Mouse (Mus musculus) liver, embryonic 14.5 days (tissue): Measurements from ENCODE around the gene Nlrp14. TPM values are rescaled to one million over a fixed set of nuclear protein-coding genes. Genes with fewer than 3 reads are reported as not detected.
"Not testable (repeated sequence)": the region's sequence is repeated elsewhere in the genome, so short reads cannot be mapped to it uniquely, and the experiment has no call there.

ENCODE experiments used
- ATAC-seq: fragments of 200-750 bp; cut with Nextera tagmentation; 2 replicates; pipeline ENCODE4 v1.8.0; 2017; ENCODE audit warnings: moderate number of reproducible peaks, mild to moderate bottlenecking, moderate library complexity; ENCODE audit not compliant: insufficient read depth
- DNase-seq, 3 experiments: peaks; one replicate each; pipeline ENCODE4 v3.0.0-alpha.2; 2012 to 2013; ENCODE audit warnings: low read depth in 3 of 3, low spot score in 3 of 3
- H3K27ac ChIP-seq: fragments of 300-500 bp; sonication (generic); 2 replicates; pipeline ENCODE4 v1.5.1; 2014; ENCODE audit warnings: moderate library complexity, mild to moderate bottlenecking, control low read depth, inconsistent platforms
- H3K27me3 ChIP-seq: fragments of 300-500 bp; sonication (generic); 2 replicates; pipeline ENCODE4 v1.6.1; 2014; ENCODE audit warnings: mild to moderate bottlenecking, low read length, moderate library complexity; ENCODE audit not compliant: control insufficient read depth, insufficient read depth
- H3K36me3 ChIP-seq: fragments of 300-500 bp; sonication (generic); replicated peaks from 2 replicates; pipeline ENCODE4 v1.6.1; 2014; ENCODE audit warnings: low read depth; ENCODE audit not compliant: control insufficient read depth, insufficient read depth
- H3K4me1 ChIP-seq, 2 experiments: fragments of 200-500 bp in 1 of 2; fragments of 300-500 bp in 1 of 2; sonication (generic) in 1 of 2; replicated peaks; 2 replicates each; pipeline ENCODE4 v1.6.1; 2012 to 2014; ENCODE audit warnings: antibody characterized with exemption in 1 of 2, inconsistent platforms in 1 of 2, low read length in 1 of 2; ENCODE audit not compliant: control insufficient read depth in 2 of 2, insufficient read depth in 2 of 2
- H3K4me2 ChIP-seq: fragments of 300-500 bp; sonication (generic); 2 replicates; pipeline ENCODE4 v1.6.1; 2014; ENCODE audit warnings: low read depth, mild to moderate bottlenecking, control low read depth, moderate library complexity
- H3K4me3 ChIP-seq, 2 experiments: fragments of 200-500 bp in 1 of 2; fragments of 300-500 bp in 1 of 2; sonication (generic) in 1 of 2; 2 replicates each; pipeline ENCODE4 v1.5.1; 2012 to 2014; ENCODE audit warnings: low read depth in 2 of 2, low read length in 2 of 2, mild to moderate bottlenecking in 2 of 2, control low read depth in 1 of 2, inconsistent platforms in 1 of 2, moderate library complexity in 1 of 2; ENCODE audit not compliant: insufficient read depth in 1 of 2
- H3K9ac ChIP-seq: fragments of 300-500 bp; sonication (generic); replicated peaks from 2 replicates; pipeline ENCODE4 v1.6.1; 2014; ENCODE audit warnings: mild to moderate bottlenecking, control low read depth, moderate library complexity
- H3K9me3 ChIP-seq: fragments of 300-500 bp; sonication (generic); 2 replicates; pipeline ENCODE4 v1.6.1; 2016; ENCODE audit warnings: low read length, mixed read lengths; ENCODE audit not compliant: control insufficient read depth
- CTCF ChIP-seq: IDR thresholded peaks from 2 replicates; pipeline ENCODE4 v1.5.1; 2016; ENCODE audit warnings: antibody characterized with exemption, low read depth, control low read depth
- EP300 ChIP-seq: IDR thresholded peaks from 2 replicates; pipeline ENCODE4 v1.6.1; 2016; ENCODE audit warnings: antibody characterized with exemption, low read depth
- WGBS: fragments of 180-500 bp; shearing (Covaris S2); extraction: QIAGEN DNeasy Blood & Tissue Kit; methylation state at CpG from one replicate; pipeline ENCODE4 v1.1.7; 2014; ENCODE audit not compliant: insufficient replicate concordance; 5-methylcytosine and 5-hydroxymethylcytosine counted together
- polyA plus RNA-seq, 2 experiments: library from polyadenylated mRNA; depleted of rRNA in 1 of 2; stranded (reverse) in 1 of 2; unstranded in 1 of 2; fragments of >200 nt; fragmentation: Nextera tagmentation in 1 of 2; extraction: Ambion mirVana in 1 of 2; gene quantifications; 2 replicates each; pipeline versions ENCODE4 v1.2.1 to v1.2.3; 2012 to 2014

Gene Nlrp14
- polyA plus RNA-seq (2012; rRNA removed) = not detected in 2 replicates
- polyA plus RNA-seq (2014; fragmentation: Nextera tagmentation; extraction: Ambion mirVana) = not detected in 2 replicates

DNA sequence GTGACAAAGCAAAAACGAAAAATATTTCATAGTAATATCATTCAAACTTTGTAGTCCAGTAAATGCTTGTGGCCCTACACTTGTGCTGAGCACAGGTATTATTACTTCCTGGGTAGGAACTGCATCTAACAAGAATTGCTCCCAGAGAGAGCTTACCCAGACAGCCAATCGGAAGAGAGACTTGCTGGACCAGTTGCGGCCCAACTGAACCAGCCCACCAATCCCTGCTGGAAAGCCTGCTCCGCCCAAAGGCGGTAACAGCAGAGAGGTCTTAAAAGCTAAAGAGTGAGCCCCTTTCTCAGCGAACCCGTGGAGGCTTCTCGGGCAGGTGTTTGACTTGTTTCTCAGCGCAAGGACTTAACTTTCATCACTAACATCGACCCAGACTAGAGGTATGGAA is at the start of gene Nlrp14:
Nlrp14 (plus strand) TSS at position 301 of the 400 bp plus-strand sequence.
- Histone ChIP-seq H3K4me3 (no peak within 1 kb of the TSS), H3K4me1 (no peaks in the 10 kb centered on the region), H3K9me3 (no peaks in the 10 kb centered on the region), H3K4me2 (no peak within 1 kb of the TSS), H3K27ac (no peak within 1 kb of the TSS), H3K36me3 (no peaks in the 10 kb centered on the region), H3K27me3 (no peaks in the 10 kb centered on the region), H3K9ac (no peak within 1 kb of the TSS)
- no peak for DNase-seq
- no peak for ATAC-seq
- TF ChIP-seq CTCF = no peak
- no peak for TF ChIP-seq EP300
- 63% methylated on average over 10 of the region's 10 CpGs for WGBS

DNA sequence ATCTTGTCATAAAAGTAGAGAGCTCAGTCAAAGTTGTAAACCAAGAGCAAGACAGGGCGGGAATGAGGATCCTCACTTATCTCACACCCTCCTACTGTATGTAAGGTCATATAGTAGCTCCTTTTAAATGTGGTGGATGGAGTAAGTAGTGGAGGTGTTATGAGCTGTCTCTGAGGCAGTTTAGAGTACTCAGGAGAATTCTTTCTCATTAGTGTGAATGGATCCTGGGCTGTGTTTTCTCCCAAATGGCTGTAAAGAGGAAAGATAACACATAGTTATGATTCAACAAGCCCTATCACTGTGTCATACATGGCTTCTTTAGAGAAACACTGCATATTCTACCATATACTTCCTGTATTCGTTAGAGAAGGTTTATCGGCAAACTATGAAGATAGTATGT is 35.8 kb upstream of the Nlrp14 start, which contains the start of gene Olfr715:
Olfr715 (minus strand) TSS at position 101 of the 400 bp plus-strand sequence.
- H3K4me3 ChIP-seq, H3K4me1 ChIP-seq, H3K27me3 ChIP-seq, H3K9ac ChIP-seq, ATAC-seq, H3K9me3 ChIP-seq, H3K36me3 ChIP-seq, H3K27ac ChIP-seq, H3K4me2 ChIP-seq, DNase-seq: not testable (repeated sequence)
- 44% methylated on average over 1 of the region's 3 CpGs for WGBS

DNA sequence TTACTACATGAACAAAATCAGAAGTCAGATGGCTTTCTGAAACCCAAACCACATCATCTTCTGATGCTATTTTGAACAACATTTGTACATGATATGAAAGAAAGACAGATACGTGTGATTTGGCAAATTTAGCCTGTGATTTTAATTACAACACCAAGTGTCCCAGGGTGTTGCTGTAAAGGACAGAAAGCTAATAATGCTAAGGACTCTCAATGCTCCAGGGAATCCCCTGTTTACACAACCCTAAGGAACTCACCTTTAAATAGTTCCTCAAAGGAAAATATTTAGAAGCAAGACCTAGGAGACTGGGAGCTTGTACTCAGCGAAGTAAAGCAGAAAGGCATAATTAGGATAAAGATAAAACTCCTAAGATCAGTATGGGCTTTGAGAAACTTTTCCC is 28.8 kb upstream of the Nlrp14 start, which contains the start of gene Olfr716:
Olfr716 (plus strand) TSS at position 301 of the 400 bp plus-strand sequence.
- not testable (repeated sequence) for H3K27me3 ChIP-seq, ATAC-seq, H3K4me2 ChIP-seq, H3K27ac ChIP-seq, H3K36me3 ChIP-seq, H3K9ac ChIP-seq, H3K4me3 ChIP-seq, DNase-seq, H3K4me1 ChIP-seq, H3K9me3 ChIP-seq
- WGBS = 44% methylated on average over 2 of the region's 2 CpGs

GRCm38 (mm10) chr7:107180406-107180805 is 13.6 kb downstream of the Nlrp14 start:
- no peaks in the 10 kb centered on the region for H3K36me3 ChIP-seq
- WGBS = 17% methylated on average over 2 of the region's 2 CpGs
- TF ChIP-seq CTCF (no peak), EP300 (no peak)
- DNase-seq (no peak), ATAC-seq (no peak)
- no peak overlapping the region for H3K4me2 ChIP-seq
- H3K27ac ChIP-seq = no peak overlapping the region
- no peaks in the 10 kb centered on the region for H3K4me1 ChIP-seq
- H3K27me3 ChIP-seq = no peaks in the 10 kb centered on the region
- no peak overlapping the region for H3K4me3 ChIP-seq
- no peak overlapping the region for H3K9ac ChIP-seq
- H3K9me3 ChIP-seq = no peaks in the 10 kb centered on the region

DNA sequence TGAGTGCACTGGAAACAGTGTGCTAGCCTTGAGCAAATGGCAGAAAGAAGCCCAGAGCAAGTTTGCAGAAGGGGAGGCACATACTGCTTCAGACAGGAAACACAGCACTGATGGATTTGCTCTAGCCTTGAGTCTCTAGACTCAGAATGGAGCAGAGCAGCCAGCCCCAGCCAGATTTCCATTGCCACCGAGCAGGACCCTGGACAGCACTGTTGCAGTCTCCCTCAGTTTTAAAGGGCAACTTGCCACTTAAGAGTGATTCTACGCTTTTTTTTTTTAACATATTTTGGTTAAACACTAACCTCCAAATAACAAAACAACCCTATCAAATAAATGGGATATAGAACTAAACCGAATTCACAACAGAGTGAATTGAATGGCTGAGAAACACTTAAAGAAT is 35.0 kb downstream of the Nlrp14 start:
- DNase-seq = no peak
- ATAC-seq = no peak
- H3K9me3 ChIP-seq = no peaks in the 10 kb centered on the region
- no peak overlapping the region for H3K4me3 ChIP-seq
- WGBS = 25% methylated on average over 3 of the region's 3 CpGs
- no peaks in the 10 kb centered on the region for H3K27me3 ChIP-seq
- H3K36me3 ChIP-seq = no peaks in the 10 kb centered on the region
- TF ChIP-seq CTCF = no peak
- TF ChIP-seq EP300 = no peak
- H3K4me2 ChIP-seq = no peak overlapping the region
- no peak overlapping the region for H3K9ac ChIP-seq
- H3K4me1 ChIP-seq = no peaks in the 10 kb centered on the region
- H3K27ac ChIP-seq = no peak overlapping the region
